Mouse (Mus musculus) cortical plate, adult 2 months (tissue): ENCODE data around the gene Kiss1.

ENCODE experiments used
- CTCF ChIP-seq: fragments of 200-500 bp; IDR thresholded peaks from 2 replicates; pipeline ENCODE4 v1.5.1; 2011; ENCODE audit warnings: mild to moderate bottlenecking, control low read depth, low read length; ENCODE audit not compliant: insufficient read depth; ENCODE audit errors: extremely low read depth
- POLR2A ChIP-seq: fragments of 200-500 bp; IDR thresholded peaks from 2 replicates; pipeline ENCODE4 v1.6.1; 2011; ENCODE audit warnings: mild to moderate bottlenecking, low read length, control low read depth; ENCODE audit not compliant: insufficient read depth; ENCODE audit errors: extremely low read depth

DNA sequence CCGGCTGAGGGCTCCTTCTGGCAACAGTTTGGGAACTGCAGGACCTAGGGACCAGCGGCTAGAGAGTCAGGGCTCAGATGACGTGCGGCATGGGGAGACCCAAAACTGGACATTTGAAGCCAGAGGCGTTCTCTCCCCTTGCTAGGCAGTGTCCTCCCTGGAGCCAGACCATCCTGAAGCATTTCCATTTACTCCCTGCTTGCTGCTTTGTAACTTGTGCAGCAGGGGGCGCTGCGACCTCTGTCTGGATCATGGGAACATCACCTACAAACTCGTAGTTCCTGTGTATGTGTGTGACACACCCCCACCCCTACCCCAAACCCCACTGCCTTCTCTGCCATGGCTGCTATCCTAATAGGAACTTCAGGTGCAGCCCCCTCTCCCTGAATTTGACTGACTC, 7.3 kb upstream of the Kiss1 start:
- no peak for TF ChIP-seq POLR2A
- peak; percentile 84 for TF ChIP-seq CTCF
